Mouse (Mus musculus): ENCODE measurements around the gene Folr2. TPM values are rescaled to one million over a fixed set of nuclear protein-coding genes. Genes with fewer than 3 reads are reported as not detected.

Folr2 gene
- polyA plus RNA-seq, 1 experiment from 2014 or later, result 1.9 TPM

DNA sequence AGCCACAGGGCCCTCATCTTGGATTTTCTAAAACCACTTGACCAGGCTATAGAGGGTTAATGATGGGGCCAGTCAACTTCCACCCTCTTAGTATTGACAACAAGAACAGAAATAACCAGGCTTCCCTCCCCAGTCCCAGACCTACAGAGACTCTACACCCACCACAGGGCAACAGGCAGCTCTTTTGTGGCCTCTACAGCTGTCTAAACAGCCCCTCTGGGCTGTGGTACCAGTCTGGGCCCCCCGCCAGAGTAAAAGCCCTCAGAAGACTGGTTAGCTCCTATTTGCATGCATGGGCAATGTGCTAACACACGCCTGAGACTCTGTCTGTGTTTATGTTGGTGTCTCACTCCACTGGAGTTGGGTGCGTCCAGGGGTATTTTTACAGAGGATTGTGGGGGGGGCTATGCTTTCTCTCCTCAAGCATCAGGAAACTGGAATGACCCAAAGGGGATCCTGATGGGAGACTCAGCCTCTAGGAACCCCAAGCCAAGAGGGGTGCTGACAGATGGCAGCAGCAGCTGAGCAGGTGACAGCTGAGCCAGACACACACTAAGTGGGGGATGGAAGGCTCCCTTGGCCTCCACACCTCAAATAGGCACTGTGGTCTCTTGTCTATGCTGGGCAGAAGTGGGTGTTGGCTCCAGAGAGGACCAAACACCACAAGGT is 22.9 kb downstream of the Folr2 start:
- H3K4me3 ChIP-seq, result 0 out of 2 replicates have a peak overlapping the region, but pooled peaks have one; percentile 3
- peak overlapping the region; percentile 60 for H3K27ac ChIP-seq
- 45% methylated on average over 3 of the region's 3 CpGs for WGBS
- H3K36me3 ChIP-seq, result peaks cover 41% of the 10 kb centered on the region
- H3K4me1 ChIP-seq, result peaks cover 38% of the 10 kb centered on the region
- H3K9me3 ChIP-seq (replicated peaks), result no peaks in the 10 kb centered on the region
- H3K9ac ChIP-seq, result peak overlapping the region; percentile 23; the same call in 1 of the 2 replicates
- no peak for ATAC-seq (ENCODE audit: low FRiP score)
- H3K27me3 ChIP-seq, result no peaks in the 10 kb centered on the region
- peak overlapping the region; percentile 92; the same call in 1 of the 2 replicates for H3K4me2 ChIP-seq (replicated peaks)

DNA sequence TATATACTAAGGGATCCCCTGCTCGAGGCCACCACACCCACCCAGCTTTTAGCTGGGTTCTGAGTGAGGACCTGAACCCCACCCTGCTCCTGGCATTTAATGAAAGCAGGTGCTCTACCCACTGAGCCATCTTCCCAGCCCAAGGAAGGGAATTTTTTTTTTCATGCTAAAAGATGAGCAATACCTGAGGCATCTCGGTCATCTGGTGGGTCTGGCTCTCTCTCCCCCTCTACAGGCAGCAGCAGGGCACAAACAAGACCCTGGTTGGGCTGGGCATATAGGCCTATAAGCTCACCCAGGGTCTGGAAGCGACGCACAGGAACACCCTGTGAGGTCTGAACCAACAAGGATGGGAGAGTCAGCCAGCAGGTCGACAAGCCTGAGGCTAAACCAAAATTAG is 23.6 kb downstream of the Folr2 start:
- no peak for ATAC-seq (ENCODE audit: low FRiP score)
- H3K4me3 ChIP-seq, result no peak overlapping the region
- peaks cover 48% of the 10 kb centered on the region for H3K36me3 ChIP-seq
- 74% methylated on average over 5 of the region's 5 CpGs for WGBS
- H3K9me3 ChIP-seq (replicated peaks), result no peaks in the 10 kb centered on the region
- H3K9ac ChIP-seq, result no peak overlapping the region
- H3K4me2 ChIP-seq (replicated peaks), result no peak overlapping the region
- H3K4me1 ChIP-seq, result peaks cover 31% of the 10 kb centered on the region
- H3K27ac ChIP-seq, result no peak overlapping the region
- no peaks in the 10 kb centered on the region for H3K27me3 ChIP-seq

DNA sequence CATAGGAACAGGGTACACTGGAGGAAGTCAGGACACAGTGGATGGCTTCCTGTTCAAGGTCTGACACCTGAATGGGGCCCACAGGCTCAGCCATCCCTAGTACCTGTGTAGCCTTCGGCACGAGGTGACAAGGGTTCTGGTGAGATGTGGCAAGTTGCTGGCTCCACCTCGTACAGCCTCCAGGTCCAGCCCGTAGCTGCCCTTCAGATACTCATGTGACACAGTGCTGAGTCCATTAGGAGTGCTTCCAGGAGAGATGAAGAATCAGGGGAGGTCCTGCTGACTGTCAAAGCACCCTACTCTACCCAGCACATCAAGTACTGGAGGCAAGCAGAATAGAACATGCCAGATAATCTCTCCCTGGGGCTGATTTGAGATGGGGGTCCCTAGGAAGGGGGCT is 24.6 kb downstream of the Folr2 start:
- 95% methylated on average over 4 of the region's 4 CpGs for WGBS
- peaks cover 57% of the 10 kb centered on the region for H3K36me3 ChIP-seq

GRCm38 (mm10) chr7:101831437-101831836 is 25.6 kb downstream of the Folr2 start:
- no peak overlapping the region for H3K27ac ChIP-seq
- 96% methylated on average over 8 of the region's 8 CpGs for WGBS
- no peak overlapping the region for H3K9ac ChIP-seq
- no peaks in the 10 kb centered on the region for H3K9me3 ChIP-seq (replicated peaks)
- H3K4me1 ChIP-seq, result peaks cover 25% of the 10 kb centered on the region
- no peak overlapping the region for H3K4me2 ChIP-seq (replicated peaks)
- no peaks in the 10 kb centered on the region for H3K27me3 ChIP-seq
- no peak for ATAC-seq (ENCODE audit: low FRiP score)
- no peak overlapping the region for H3K4me3 ChIP-seq
- H3K36me3 ChIP-seq, result peaks cover 67% of the 10 kb centered on the region

More for the DNA sequence above, 24.6 kb downstream of the Folr2 start:
- no peak for ATAC-seq (ENCODE audit: low FRiP score)
- H3K4me3 ChIP-seq, result no peak overlapping the region
- no peaks in the 10 kb centered on the region for H3K9me3 ChIP-seq (replicated peaks)
- no peak overlapping the region for H3K4me2 ChIP-seq (replicated peaks)
- H3K4me1 ChIP-seq, result peaks cover 28% of the 10 kb centered on the region
- H3K27ac ChIP-seq, result no peak overlapping the region
- no peak overlapping the region for H3K9ac ChIP-seq
- no peaks in the 10 kb centered on the region for H3K27me3 ChIP-seq

DNA sequence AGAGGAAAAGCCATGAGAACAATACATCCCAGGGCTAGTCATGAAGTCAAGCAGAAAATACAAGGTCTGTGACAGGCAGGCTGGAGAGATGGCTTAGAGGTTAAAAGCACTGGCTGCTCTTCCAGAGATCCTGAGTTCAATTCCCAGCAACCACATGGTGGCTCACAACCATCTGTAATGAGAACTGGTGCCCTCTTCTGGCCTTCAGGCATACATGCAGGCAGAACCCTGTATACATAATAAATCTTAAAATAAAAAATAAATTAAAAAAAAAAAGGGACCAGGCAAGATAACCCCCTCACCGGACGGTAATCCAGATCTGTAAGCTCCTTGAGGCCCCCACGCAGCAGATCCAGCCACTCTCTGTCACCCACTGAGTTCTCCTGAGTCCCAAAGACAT is 26.6 kb downstream of the Folr2 start:
- WGBS, result 93% methylated on average over 3 of the region's 3 CpGs
- H3K9ac ChIP-seq, result no peak overlapping the region
- H3K4me2 ChIP-seq (replicated peaks), result no peak overlapping the region
- H3K27me3 ChIP-seq, result no peaks in the 10 kb centered on the region
- peaks cover 77% of the 10 kb centered on the region for H3K36me3 ChIP-seq
- no peak for ATAC-seq (ENCODE audit: low FRiP score)
- no peaks in the 10 kb centered on the region for H3K9me3 ChIP-seq (replicated peaks)
- H3K4me3 ChIP-seq, result no peak overlapping the region
- H3K27ac ChIP-seq, result no peak overlapping the region
- peaks cover 20% of the 10 kb centered on the region for H3K4me1 ChIP-seq

GRCm38 (mm10) chr7:101823758-101824630 is 33.0 kb downstream of the Folr2 start:
- ATAC-seq (ENCODE audit: low FRiP score), result no peak
- 84% methylated on average over 18 of the region's 18 CpGs for WGBS

DNA sequence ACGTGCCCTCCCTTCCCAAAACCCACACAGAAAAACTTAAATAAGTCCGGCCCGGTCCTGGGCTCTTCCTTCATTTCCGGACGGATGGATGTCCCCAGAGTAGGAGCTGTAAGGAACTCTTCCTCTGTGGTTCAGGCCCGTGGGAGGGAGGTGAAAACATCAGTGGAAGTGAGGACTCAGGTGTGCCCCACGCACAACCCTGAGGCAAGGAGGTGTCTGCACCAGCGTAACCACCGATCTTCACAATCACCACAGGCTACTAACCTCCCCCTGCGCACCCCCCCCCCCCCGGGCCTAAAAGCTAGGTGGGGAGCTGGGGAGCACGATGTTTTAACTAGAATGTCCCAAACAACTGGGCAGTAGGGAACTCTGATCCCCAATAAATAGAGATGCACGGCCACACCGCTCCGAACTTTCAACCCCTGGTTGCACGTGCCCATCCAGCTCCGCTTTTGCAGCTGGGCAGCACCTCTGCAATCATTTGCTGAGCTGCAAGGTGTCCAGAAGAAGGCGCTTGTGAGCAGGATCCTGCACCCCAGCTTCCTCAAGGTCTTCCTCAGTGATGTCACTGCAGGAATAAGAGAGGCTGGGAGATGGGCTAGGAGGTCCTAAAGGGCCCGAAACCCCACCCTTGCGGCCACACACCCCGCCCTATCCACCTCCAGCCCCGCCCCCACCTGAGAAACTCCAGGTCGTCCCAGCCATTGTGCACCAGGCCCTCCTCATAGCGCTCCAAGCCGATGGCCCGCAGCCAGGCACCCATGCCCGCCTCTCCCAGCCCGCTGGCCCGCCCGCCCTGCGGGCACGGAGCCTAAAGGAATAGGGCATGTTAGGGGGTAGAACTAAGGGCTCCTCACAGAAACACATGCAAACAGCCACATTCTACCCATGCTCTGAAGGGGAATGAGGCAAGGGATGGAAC is 33.9 kb downstream of the Folr2 start:
- 31% methylated on average over 27 of the region's 32 CpGs for WGBS
- Histone ChIP-seq H3K4me3 (no peak overlapping the region), H3K27me3 (peaks cover 63% of the 10 kb centered on the region)

More at GRCm38 (mm10) chr7:101823758-101824630, 33.0 kb downstream of the Folr2 start:
- H3K27me3 ChIP-seq, result peaks cover 54% of the 10 kb centered on the region
- H3K9ac ChIP-seq, result no peak overlapping the region
- no peaks in the 10 kb centered on the region for H3K9me3 ChIP-seq (replicated peaks)
- no peak overlapping the region for H3K4me3 ChIP-seq
- H3K4me1 ChIP-seq, result peaks cover 20% of the 10 kb centered on the region
- H3K36me3 ChIP-seq, result peaks cover 44% of the 10 kb centered on the region
- H3K27ac ChIP-seq, result no peak overlapping the region
- H3K4me2 ChIP-seq (replicated peaks), result no peak overlapping the region

GRCm38 (mm10) chr7:101821571-101822501 is 35.2 kb downstream of the Folr2 start:
- peak overlapping the region; percentile 69 for H3K4me2 ChIP-seq (replicated peaks)
- H3K36me3 ChIP-seq, result peaks cover 23% of the 10 kb centered on the region
- ATAC-seq (ENCODE audit: low FRiP score), result peak; percentile 57
- under 1% methylated on average over 70 of the region's 71 CpGs for WGBS
- H3K4me3 ChIP-seq, result peak overlapping the region; percentile 38
- peak overlapping the region; percentile 47 for H3K9ac ChIP-seq
- peaks cover 30% of the 10 kb centered on the region for H3K4me1 ChIP-seq
- peaks cover 76% of the 10 kb centered on the region for H3K27me3 ChIP-seq
- no peak overlapping the region for H3K27ac ChIP-seq
- no peaks in the 10 kb centered on the region for H3K9me3 ChIP-seq (replicated peaks)

More for the DNA sequence above, 33.9 kb downstream of the Folr2 start:
- peaks cover 35% of the 10 kb centered on the region for H3K36me3 ChIP-seq
- H3K4me2 ChIP-seq (replicated peaks), result no peak overlapping the region
- no peak overlapping the region for H3K27ac ChIP-seq
- peak; percentile 26; the same call in 1 of the 2 replicates for ATAC-seq (ENCODE audit: low FRiP score)
- H3K4me1 ChIP-seq, result peaks cover 25% of the 10 kb centered on the region
- no peaks in the 10 kb centered on the region for H3K9me3 ChIP-seq (replicated peaks)
- no peak overlapping the region for H3K9ac ChIP-seq

DNA sequence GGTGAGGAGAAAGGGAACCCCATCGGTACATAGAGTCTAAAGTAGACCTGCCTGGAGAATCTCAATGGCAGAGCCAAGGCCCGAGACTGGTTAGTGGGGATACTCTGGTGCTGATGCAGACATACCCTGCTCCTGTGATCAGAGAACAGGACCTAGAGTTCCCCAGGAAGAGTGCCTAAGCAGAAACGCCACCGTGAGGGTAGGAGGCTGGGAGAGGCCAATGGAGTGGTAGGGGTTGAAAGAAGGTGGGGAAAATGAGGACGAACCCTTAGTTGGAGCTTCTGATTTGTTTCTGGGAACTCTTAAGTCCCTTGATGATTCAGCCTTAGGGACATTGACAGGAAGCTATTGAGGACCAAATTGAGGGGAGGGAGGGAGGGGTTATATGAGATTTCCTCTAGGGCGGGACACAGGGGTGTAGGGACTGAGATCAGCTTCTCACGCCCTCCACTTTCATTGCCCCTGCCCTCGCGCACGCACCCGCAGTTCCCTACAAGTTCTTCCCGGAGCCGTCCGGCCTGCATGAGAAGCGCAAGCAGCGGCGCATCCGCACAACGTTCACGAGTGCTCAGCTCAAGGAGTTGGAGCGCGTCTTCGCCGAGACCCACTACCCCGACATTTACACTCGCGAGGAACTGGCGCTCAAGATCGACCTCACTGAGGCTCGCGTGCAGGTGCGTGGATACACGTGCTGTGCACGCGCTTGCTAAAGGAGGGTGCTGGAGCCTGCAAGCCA is 36.5 kb downstream of the Folr2 start:
- H3K4me2 ChIP-seq (replicated peaks), result peak overlapping the region; percentile 69
- peak overlapping the region; percentile 38 for H3K4me3 ChIP-seq
- ATAC-seq (ENCODE audit: low FRiP score), result no peak
- H3K9me3 ChIP-seq (replicated peaks), result no peaks in the 10 kb centered on the region
- H3K36me3 ChIP-seq, result peaks cover 9% of the 10 kb centered on the region
- peaks cover 84% of the 10 kb centered on the region for H3K27me3 ChIP-seq
- WGBS, result 3% methylated on average over 35 of the region's 35 CpGs
- no peak overlapping the region for H3K27ac ChIP-seq
- peaks cover 30% of the 10 kb centered on the region for H3K4me1 ChIP-seq
- no peak overlapping the region for H3K9ac ChIP-seq

- Histone ChIP-seq H3K9ac (peak within 1 kb of the TSS; percentile 46), H3K4me3 (peak within 1 kb of the TSS; percentile 32), H3K9me3 (replicated peaks) (no peaks in the 10 kb centered on the region), H3K4me2 (replicated peaks) (peak within 1 kb of the TSS; percentile 50), H3K4me1 (peaks cover 30% of the 10 kb centered on the region), H3K27ac (no peak within 1 kb of the TSS), H3K36me3 (no peaks in the 10 kb centered on the region), H3K27me3 (peaks cover 69% of the 10 kb centered on the region)
- ATAC-seq (ENCODE audit: low FRiP score), result peak; percentile 52; the same call in 1 of the 2 replicates
- 1% methylated on average over 44 of the region's 45 CpGs for WGBS
Measured at GRCm38 (mm10) chr7:101817861-101818401, 39.1 kb downstream of the Folr2 start, which contains the start of gene Phox2a. Phox2a (plus strand) TSS chr7:101818313.

Data from hindbrain, embryonic 12.5 days (tissue).